Mouse (Mus musculus): Measurements from ENCODE around the gene Ubap1l. TPM values are rescaled to one million over a fixed set of nuclear protein-coding genes. Genes with fewer than 3 reads are reported as not detected.

The Ubap1l gene
- polyA plus RNA-seq, 2 experiments: 0.62 TPM; not detected in 1

DNA sequence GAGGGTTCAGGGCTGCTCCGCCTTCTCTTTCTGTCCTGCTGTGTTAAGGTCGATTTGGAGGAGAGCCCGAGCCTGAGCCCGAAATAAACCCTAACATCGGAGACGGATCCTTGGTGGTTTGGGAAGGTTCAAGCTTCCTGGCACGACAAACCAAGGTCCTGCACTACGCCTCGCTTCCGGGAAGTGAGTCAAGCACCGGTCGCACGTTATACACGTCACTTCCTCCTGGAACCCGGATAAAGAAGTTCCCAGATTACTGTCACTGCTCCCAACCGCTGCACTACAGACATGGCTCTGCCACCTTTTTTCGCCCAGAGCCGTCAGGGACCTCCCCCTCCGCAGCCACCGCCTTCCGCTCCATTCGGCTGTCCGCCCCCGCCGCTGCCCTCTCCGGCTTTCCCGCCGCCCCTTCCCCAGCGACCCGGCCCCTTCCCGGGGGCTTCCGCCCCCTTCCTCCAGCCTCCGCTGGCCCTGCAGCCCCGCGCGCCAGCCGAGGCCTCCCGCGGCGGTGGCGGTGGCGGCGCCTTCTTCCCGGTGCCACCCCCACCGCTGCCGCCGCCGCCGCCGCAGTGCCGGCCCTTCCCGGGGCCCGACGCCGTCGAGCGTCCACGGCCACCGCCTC lies 14.9 kb upstream of the Ubap1l start, which contains the start of gene Pdcd7:
Gene Pdcd7 (plus strand): TSS at position 251 of the 622 bp plus-strand sequence.
- Histone ChIP-seq H3K27me3 (ENCODE audit: control insufficient read depth, insufficient read depth, low read length) (no peaks in the 10 kb centered on the region), H3K9me3 (ENCODE audit: control insufficient read depth, low read length) (no peaks in the 10 kb centered on the region), H3K4me2 (replicated peaks; ENCODE audit: low read depth, low read length, severe bottlenecking) (peak within 1 kb of the TSS; percentile 61), H3K9ac (ENCODE audit: low read depth, low read length, severe bottlenecking) (peak within 1 kb of the TSS; percentile 95), H3K27ac (replicated peaks; ENCODE audit: low read depth, low read length) (peak within 1 kb of the TSS; percentile 92), H3K36me3 (ENCODE audit: control insufficient read depth, insufficient read depth, low read length) (no peaks in the 10 kb centered on the region), H3K4me1 (ENCODE audit: control insufficient read depth, insufficient read depth, low read length) (peaks cover 8% of the 10 kb centered on the region), H3K4me3 (replicated peaks; ENCODE audit: low read length) (peak within 1 kb of the TSS; percentile 97)
- ATAC-seq (ENCODE audit: low FRiP score, low read depth): peak; percentile 94
- 1% methylated on average over 48 of the region's 59 CpGs for WGBS
- peak; percentile 98 for DNase-seq (ENCODE audit: low spot score)
- peak; percentile 71; the same call in 1 of the 2 replicates for TF ChIP-seq POLR2A (IDR thresholded peaks at IDR 0.05; ENCODE audit: borderline replicate concordance, extremely low read depth, insufficient read depth, insufficient read length)

DNA sequence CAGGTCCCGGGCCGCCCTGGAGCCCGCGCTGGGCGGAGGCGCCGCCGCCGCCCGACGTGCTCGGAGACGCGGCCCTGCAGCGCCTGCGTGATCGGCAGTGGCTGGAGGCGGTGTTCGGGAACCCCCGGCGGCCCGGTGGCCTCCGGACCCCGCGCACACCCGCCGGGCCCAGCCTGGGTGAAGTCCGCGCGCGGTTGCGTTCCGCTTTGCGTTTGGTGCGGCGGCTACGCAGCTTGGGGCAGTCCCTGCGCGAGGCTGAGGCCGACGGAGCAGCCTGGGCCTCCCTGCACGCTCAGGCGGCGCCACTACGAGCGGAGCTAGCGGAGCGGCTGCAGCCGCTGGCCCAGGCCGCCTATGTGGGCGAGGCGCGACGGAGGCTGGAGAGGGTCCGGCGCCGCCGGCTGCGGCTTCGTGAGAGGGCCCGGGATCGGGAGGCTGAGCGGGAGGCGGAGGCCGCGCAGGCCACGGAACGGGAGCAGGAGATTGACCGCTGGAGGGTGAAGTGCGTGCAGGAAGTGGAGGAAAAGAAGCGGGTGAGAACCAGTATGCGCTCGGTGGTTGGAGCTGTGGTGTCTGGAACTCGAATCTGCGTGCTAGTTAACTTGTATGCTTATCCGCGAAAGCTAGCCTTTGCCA lies 14.2 kb upstream of the Ubap1l start:
- ATAC-seq (ENCODE audit: low FRiP score, low read depth): peak; percentile 65
- peak overlapping the region; percentile 97 for H3K4me3 ChIP-seq (replicated peaks; ENCODE audit: low read length)
- TF ChIP-seq POLR2A (IDR thresholded peaks at IDR 0.05; ENCODE audit: borderline replicate concordance, extremely low read depth, insufficient read depth, insufficient read length): 0 out of 2 replicates have a peak, but pooled peaks have one; percentile 19
- WGBS: under 1% methylated on average over 62 of the region's 77 CpGs
- DNase-seq (ENCODE audit: low spot score): no peak
- H3K27me3 ChIP-seq (ENCODE audit: control insufficient read depth, insufficient read depth, low read length): no peaks in the 10 kb centered on the region
- H3K36me3 ChIP-seq (ENCODE audit: control insufficient read depth, insufficient read depth, low read length): no peaks in the 10 kb centered on the region
- H3K4me1 ChIP-seq (ENCODE audit: control insufficient read depth, insufficient read depth, low read length): peaks cover 8% of the 10 kb centered on the region
- H3K27ac ChIP-seq (replicated peaks; ENCODE audit: low read depth, low read length): peak overlapping the region; percentile 92
- H3K4me2 ChIP-seq (replicated peaks; ENCODE audit: low read depth, low read length, severe bottlenecking): peak overlapping the region; percentile 61
- no peaks in the 10 kb centered on the region for H3K9me3 ChIP-seq (ENCODE audit: control insufficient read depth, low read length)
- H3K9ac ChIP-seq (ENCODE audit: low read depth, low read length, severe bottlenecking): peak overlapping the region; percentile 95

DNA sequence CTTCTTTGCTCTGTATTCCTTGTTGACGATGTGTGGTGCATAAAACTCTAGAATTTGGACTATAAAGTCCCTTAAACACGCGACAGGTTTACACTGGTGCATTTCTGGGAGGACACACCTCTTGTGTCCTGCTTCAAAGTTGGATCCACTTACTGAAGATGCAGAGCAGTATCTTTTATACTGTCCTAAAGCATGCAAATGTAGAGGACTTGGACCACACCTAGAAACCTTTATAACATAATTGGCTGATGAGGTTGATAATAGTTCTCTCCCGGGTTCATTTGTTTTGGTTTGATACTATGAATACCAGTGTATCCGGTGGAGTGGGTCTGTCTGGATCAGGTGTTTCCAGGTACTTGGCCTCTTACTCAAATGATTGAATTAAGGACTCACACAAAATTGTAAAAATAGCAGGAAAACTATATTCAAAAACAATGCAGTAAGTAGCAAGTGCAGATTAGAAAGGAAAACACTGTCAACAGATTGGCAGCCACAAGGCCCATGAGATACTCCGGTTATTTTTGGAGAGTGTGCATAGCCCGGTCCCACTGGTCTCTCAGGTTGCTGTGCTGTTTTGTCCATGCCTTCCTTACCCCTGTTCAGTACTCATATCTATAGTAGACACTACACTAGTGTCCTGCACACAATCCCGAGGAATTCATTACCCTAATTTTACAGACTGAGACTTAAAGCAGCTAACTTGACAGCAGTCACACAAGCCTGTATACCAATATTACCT lies 13.6 kb upstream of the Ubap1l start:
- TF ChIP-seq POLR2A (IDR thresholded peaks at IDR 0.05; ENCODE audit: borderline replicate concordance, extremely low read depth, insufficient read depth, insufficient read length): no peak
- Histone ChIP-seq H3K9ac (ENCODE audit: low read depth, low read length, severe bottlenecking) (peak overlapping the region; percentile 95), H3K4me1 (ENCODE audit: control insufficient read depth, insufficient read depth, low read length) (peaks cover 8% of the 10 kb centered on the region), H3K9me3 (ENCODE audit: control insufficient read depth, low read length) (no peaks in the 10 kb centered on the region), H3K4me3 (replicated peaks; ENCODE audit: low read length) (peak overlapping the region; percentile 97), H3K4me2 (replicated peaks; ENCODE audit: low read depth, low read length, severe bottlenecking) (peak overlapping the region; percentile 61), H3K27ac (replicated peaks; ENCODE audit: low read depth, low read length) (peak overlapping the region; percentile 92; the same call in 1 of the 2 replicates), H3K27me3 (ENCODE audit: control insufficient read depth, insufficient read depth, low read length) (no peaks in the 10 kb centered on the region), H3K36me3 (ENCODE audit: control insufficient read depth, insufficient read depth, low read length) (no peaks in the 10 kb centered on the region)
- no peak for DNase-seq (ENCODE audit: low spot score)
- WGBS: 47% methylated on average over 8 of the region's 8 CpGs
- no peak for ATAC-seq (ENCODE audit: low FRiP score, low read depth)

DNA sequence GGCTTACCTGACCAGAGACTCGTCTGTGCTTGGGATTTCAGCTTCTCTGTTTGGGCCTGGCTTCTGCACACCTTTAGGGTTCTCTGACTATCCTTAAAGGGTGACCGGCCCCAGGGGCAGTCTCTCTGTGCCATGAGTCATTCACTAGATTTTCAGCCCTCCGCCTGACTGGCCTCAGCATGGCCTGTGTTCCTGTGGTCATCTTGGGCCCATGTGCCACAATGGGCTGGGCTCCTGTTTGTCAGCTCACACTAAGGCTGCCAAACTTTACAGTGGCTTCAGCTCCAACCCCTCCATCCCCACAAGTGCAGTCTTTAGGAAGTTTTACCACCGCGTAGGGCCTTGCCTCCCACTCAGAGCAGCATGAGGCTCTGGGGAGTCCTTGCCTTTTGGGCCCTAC lies 7.6 kb upstream of the Ubap1l start:
- H3K4me1 ChIP-seq (ENCODE audit: control insufficient read depth, insufficient read depth, low read length): no peaks in the 10 kb centered on the region
- DNase-seq (ENCODE audit: low spot score): no peak
- no peaks in the 10 kb centered on the region for H3K9me3 ChIP-seq (ENCODE audit: control insufficient read depth, low read length)
- H3K27me3 ChIP-seq (ENCODE audit: control insufficient read depth, insufficient read depth, low read length): no peaks in the 10 kb centered on the region
- no peak for TF ChIP-seq POLR2A (IDR thresholded peaks at IDR 0.05; ENCODE audit: borderline replicate concordance, extremely low read depth, insufficient read depth, insufficient read length)
- no peak overlapping the region for H3K4me3 ChIP-seq (replicated peaks; ENCODE audit: low read length)
- peaks cover 43% of the 10 kb centered on the region for H3K36me3 ChIP-seq (ENCODE audit: control insufficient read depth, insufficient read depth, low read length)
- 86% methylated on average over 5 of the region's 5 CpGs for WGBS
- no peak overlapping the region for H3K27ac ChIP-seq (replicated peaks; ENCODE audit: low read depth, low read length)
- ATAC-seq (ENCODE audit: low FRiP score, low read depth): no peak
- H3K9ac ChIP-seq (ENCODE audit: low read depth, low read length, severe bottlenecking): no peak overlapping the region
- no peak overlapping the region for H3K4me2 ChIP-seq (replicated peaks; ENCODE audit: low read depth, low read length, severe bottlenecking)

DNA sequence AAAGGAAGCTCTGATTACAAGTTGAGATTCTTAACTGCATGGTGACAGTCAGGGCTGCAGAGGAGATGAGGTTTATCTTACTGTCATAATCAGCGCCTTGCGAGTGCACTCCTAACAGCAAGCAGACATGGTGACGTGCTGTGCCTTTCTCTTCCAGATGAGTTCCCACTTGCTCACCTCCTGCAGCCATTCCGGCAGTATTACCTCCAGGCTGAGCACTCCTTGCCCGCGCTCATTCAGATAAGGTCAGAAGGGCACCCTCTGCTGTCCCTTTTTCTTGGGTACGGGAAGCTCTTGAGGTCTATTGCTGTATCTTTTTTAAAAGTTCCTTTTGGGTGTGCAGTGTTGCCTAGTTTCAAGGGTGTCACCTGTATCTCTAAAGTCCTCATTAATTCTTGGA lies 4.3 kb upstream of the Ubap1l start:
- no peaks in the 10 kb centered on the region for H3K9me3 ChIP-seq (ENCODE audit: control insufficient read depth, low read length)
- no peak for TF ChIP-seq POLR2A (IDR thresholded peaks at IDR 0.05; ENCODE audit: borderline replicate concordance, extremely low read depth, insufficient read depth, insufficient read length)
- no peak for ATAC-seq (ENCODE audit: low FRiP score, low read depth)
- no peak overlapping the region for H3K4me2 ChIP-seq (replicated peaks; ENCODE audit: low read depth, low read length, severe bottlenecking)
- H3K27me3 ChIP-seq (ENCODE audit: control insufficient read depth, insufficient read depth, low read length): no peaks in the 10 kb centered on the region
- WGBS: 92% methylated on average over 7 of the region's 7 CpGs
- DNase-seq (ENCODE audit: low spot score): no peak
- H3K4me1 ChIP-seq (ENCODE audit: control insufficient read depth, insufficient read depth, low read length): no peaks in the 10 kb centered on the region
- peaks cover 73% of the 10 kb centered on the region for H3K36me3 ChIP-seq (ENCODE audit: control insufficient read depth, insufficient read depth, low read length)
- no peak overlapping the region for H3K9ac ChIP-seq (ENCODE audit: low read depth, low read length, severe bottlenecking)
- H3K27ac ChIP-seq (replicated peaks; ENCODE audit: low read depth, low read length): no peak overlapping the region
- no peak overlapping the region for H3K4me3 ChIP-seq (replicated peaks; ENCODE audit: low read length)
